Mouse (Mus musculus) brain, embryonic 14.5 days (tissue): Measurements from ENCODE around the gene Pfn3.

Source experiments
- CTCF ChIP-seq: fragments of 200-500 bp; IDR thresholded peaks from 2 replicates; pipeline ENCODE4 v1.5.1; 2012; ENCODE audit warnings: inconsistent platforms, mild to moderate bottlenecking, moderate library complexity, borderline replicate concordance; ENCODE audit not compliant: insufficient read depth, insufficient read length; ENCODE audit errors: extremely low read depth
- POLR2A ChIP-seq: fragments of 200-500 bp; IDR thresholded peaks from 2 replicates; pipeline ENCODE4 v1.6.1; 2012; ENCODE audit warnings: mild to moderate bottlenecking, inconsistent platforms, borderline replicate concordance; ENCODE audit not compliant: poor library complexity, insufficient read depth, insufficient read length, severe bottlenecking; ENCODE audit errors: extremely low read depth

DNA sequence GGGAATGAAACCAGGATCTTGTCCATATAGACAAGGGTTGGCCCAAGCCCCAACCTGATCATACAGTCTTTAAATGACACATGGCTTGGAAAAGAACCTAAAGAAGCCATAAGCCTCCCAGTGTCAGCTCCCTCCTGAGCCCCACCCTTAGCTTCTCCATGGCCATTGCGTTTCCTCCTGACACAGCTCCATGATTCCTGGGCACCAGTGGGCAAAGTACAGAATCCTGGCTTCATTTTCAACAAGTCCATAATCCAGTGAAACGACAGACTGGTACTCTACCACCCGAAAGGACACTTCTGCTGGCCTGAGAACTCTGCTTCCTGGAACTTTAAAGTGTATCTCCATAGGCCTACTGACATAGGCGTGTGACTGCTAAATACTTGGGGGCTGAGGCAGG lies 7.7 kb downstream of the Pfn3 start:
- TF ChIP-seq CTCF: no peak
- TF ChIP-seq POLR2A: no peak
